Mouse (Mus musculus): ENCODE results near the gene Hagh. TPM values are rescaled to one million over a fixed set of nuclear protein-coding genes. Genes with fewer than 3 reads are reported as not detected.

Hagh gene
- polyA plus RNA-seq (2012; ENCODE audit: low replicate concordance): 27.6 and 69.0 TPM in 2 replicates

DNA sequence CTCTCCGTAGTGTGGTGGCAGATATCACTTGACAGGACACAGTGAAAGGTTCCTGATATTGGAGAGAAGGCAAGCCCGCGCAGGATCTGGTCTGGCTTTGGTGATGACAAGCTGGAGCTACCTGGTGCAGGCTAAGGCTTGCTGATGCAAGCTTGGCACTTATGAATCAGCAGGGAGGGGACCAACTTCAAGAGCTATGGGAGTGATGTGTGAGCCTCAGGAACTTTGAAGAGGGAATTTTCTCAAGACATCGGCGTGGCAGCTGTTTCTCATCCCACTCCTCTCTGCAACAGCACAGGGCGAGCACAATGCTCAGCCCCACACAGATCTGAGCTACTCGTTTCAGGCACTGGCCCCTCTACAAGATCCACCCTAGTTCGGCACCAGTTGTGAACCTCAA, at the start of gene Hagh:
TSS of gene Hagh (plus strand) at position 302 of the 400 bp plus-strand sequence.

DNA sequence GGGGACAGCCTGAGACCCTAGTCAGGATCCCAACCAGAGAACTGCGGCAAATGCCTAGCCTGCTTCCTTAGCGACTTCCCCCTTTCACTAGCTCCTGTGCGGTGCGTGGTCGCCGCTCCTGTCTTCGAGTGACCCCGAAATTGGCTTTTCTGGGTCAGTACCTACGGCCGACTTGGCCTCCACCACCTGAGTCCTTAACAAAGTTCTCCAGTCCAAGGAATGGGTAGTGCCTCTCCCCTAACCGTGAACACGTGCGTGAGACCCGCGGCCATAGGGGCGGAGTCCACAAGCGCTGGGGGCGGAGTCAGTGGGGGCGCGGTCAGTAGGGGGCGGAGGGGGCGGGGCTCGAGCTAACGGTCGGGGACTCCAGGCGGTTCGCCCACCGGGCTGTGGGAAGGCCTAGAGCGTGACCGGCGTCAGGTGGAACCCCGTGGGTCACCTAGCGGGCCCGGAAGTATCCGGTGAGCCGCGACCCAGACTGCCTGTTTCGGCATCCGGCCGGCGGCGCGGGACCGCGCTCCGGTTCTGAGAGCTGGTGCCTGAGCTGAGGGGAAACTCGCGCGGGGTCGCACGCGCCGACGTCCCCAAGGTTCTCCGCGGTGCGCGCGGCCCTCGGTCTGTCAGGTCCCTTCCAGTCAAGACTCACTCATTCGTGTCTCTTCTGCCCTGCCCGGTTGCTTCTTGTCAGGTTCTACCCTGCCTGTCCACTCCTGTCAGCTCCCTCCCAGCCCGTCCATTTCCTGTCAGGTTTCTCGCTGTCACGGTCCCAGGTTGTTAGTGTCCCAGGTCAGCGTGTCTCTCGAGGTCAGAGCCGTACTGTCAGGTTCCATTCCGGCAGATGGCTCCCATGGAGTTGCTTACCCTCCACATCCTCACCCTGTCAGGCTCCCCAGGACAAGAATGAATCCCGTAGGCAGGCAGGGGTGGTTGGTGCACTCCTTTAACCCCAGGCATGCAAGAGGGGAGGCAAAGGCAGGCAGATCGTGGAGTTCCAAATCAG, 35.7 kb upstream of the Hagh start, which contains the start of gene Meiob:
TSS of gene Meiob (plus strand) at position 338 of the 1,000 bp plus-strand sequence.

GRCm38 (mm10) chr17:24850065-24850772, 10.3 kb downstream of the Hagh start, which contains the start of gene Fahd1:
Fahd1 (minus strand) TSS chr17:24850364.

DNA sequence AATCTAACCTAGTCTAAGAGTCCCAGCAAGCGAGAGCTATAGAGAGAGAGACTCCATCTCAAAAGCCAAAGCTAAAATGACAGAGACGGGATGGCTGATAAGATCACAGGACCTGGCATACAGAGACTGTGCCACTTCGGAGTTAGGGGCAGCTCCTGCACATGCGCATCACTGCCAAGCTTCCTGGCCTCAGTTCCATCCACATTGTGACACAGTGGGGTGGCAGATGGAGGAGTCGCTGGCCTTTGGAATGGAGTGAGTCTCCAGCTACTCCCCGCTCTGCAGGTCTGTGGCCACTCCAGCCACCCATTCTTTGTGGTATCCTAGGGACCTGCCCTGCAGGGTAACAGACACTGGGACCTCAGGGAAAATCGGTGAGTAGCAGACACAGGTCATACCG, 25.8 kb downstream of the Hagh start, which contains the start of gene Igfals:
TSS of gene Igfals (plus strand) at position 222 of the 400 bp plus-strand sequence.

GRCm38 (mm10) chr17:24886134-24886931, 46.4 kb downstream of the Hagh start, which contains the start of the genes Nubp2 and Spsb3:
Nubp2 (minus strand) TSS chr17:24886349.
Spsb3 (plus strand) TSS chr17:24886643.

GRCm38 (mm10) chr17:24894995-24895547, 55.1 kb downstream of the Hagh start, which contains the start of the genes Eme2 and Mrps34:
Eme2 (minus strand) TSS chr17:24895087.
Mrps34 (plus strand) TSS chr17:24895116.

DNA sequence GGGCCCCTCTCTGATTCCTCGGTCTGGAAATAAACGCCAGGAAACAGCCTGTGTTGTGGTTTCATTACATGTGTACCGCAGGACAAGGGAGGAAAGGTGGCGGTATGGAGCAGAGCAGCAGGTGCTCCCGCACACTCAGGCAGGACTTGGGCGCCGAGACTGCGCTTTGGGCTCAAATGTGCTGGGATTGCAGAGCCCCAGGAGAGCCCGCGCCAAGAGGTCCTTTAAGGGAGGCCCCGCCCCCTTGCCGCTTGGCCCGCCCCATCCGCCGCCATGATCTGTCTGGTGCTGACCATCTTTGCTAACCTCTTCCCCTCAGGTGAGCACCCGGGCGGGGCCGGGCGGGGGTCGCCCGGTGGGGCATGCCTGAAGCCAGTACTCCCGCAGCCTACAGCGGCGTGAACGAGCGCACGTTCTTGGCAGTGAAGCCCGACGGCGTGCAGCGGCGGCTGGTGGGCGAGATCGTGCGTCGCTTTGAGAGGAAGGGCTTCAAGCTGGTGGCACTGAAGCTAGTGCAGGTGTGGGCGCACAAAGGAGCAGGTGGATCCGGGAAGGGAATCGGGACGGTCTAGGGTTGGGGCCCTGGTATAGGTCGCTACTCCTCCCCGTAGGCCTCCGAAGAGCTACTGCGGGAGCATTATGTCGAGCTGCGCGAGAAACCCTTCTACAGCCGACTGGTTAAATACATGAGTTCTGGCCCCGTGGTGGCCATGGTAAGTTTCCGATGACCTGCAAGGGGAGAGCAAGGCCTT, 56.5 kb downstream of the Hagh start, which contains the start of gene Nme3:
TSS of gene Nme3 (plus strand) at position 260 of the 752 bp plus-strand sequence.

Other genes starting within 250 kb of the Hagh start
- gene Tsc2, start 207.5 kb upstream of the Hagh start, polyA plus RNA-seq (2012; ENCODE audit: low replicate concordance): 37.6 and 45.7 TPM in 2 replicates
- gene Nthl1, start 207.5 kb upstream of the Hagh start, polyA plus RNA-seq (2012; ENCODE audit: low replicate concordance): 3.8 and 6.9 TPM in 2 replicates
- gene Slc9a3r2, start 189.8 kb upstream of the Hagh start, polyA plus RNA-seq (2012; ENCODE audit: low replicate concordance): 3.8 and 6.4 TPM in 2 replicates
- gene Npw, start 181.7 kb upstream of the Hagh start, polyA plus RNA-seq (2012; ENCODE audit: low replicate concordance): 0.36 and 0.52 TPM in 2 replicates
- gene Zfp598, start 170.5 kb upstream of the Hagh start, polyA plus RNA-seq (2012; ENCODE audit: low replicate concordance): 56.2 and 93.5 TPM in 2 replicates
- 0.15 and 0.24 TPM in 2 replicates for gene Syngr3, start 150.2 kb upstream of the Hagh start, polyA plus RNA-seq (2012; ENCODE audit: low replicate concordance)
- 52.3 and 54.6 TPM in 2 replicates for gene Gfer, start 144.0 kb upstream of the Hagh start, polyA plus RNA-seq (2012; ENCODE audit: low replicate concordance)
- gene Noxo1, start 143.9 kb upstream of the Hagh start, polyA plus RNA-seq (2012; ENCODE audit: low replicate concordance): 5.9 and 10.3 TPM in 2 replicates
- gene Tbl3, start 132.5 kb upstream of the Hagh start, polyA plus RNA-seq (2012; ENCODE audit: low replicate concordance): 8.7 and 12.3 TPM in 2 replicates
- 0.16 and 0.36 TPM in 2 replicates for gene Rnf151, start 122.1 kb upstream of the Hagh start, polyA plus RNA-seq (2012; ENCODE audit: low replicate concordance)
- 42.1 and 88.6 TPM in 2 replicates for gene Rps2, start 122.0 kb upstream of the Hagh start, polyA plus RNA-seq (2012; ENCODE audit: low replicate concordance)
- 220 and 325 TPM in 2 replicates for gene Ndufb10, start 115.7 kb upstream of the Hagh start, polyA plus RNA-seq (2012; ENCODE audit: low replicate concordance)
- gene Rpl3l, start 112.3 kb upstream of the Hagh start, polyA plus RNA-seq (2012; ENCODE audit: low replicate concordance): 0.31 and 0.38 TPM in 2 replicates
- 43.6 and 56.0 TPM in 2 replicates for gene Msrb1, start 103.5 kb upstream of the Hagh start, polyA plus RNA-seq (2012; ENCODE audit: low replicate concordance)
- 0.94 and 2.2 TPM in 2 replicates for gene Hs3st6, start 87.2 kb upstream of the Hagh start, polyA plus RNA-seq (2012; ENCODE audit: low replicate concordance)
- gene Meiob, start 35.9 kb upstream of the Hagh start, polyA plus RNA-seq (2012; ENCODE audit: low replicate concordance): not detected in 2 replicates
- gene Fahd1, start 10.2 kb downstream of the Hagh start, polyA plus RNA-seq (2012; ENCODE audit: low replicate concordance): 2.7 and 6.5 TPM in 2 replicates
- gene Igfals, start 25.9 kb downstream of the Hagh start, polyA plus RNA-seq (2012; ENCODE audit: low replicate concordance): 0.12 TPM in 1 of 2 replicates, not detected in the other
- gene Nubp2, start 46.2 kb downstream of the Hagh start, polyA plus RNA-seq (2012; ENCODE audit: low replicate concordance): 10.4 and 58.7 TPM in 2 replicates
- 44.2 and 49.9 TPM in 2 replicates for gene Spsb3, start 46.5 kb downstream of the Hagh start, polyA plus RNA-seq (2012; ENCODE audit: low replicate concordance)
- gene Eme2, start 54.9 kb downstream of the Hagh start, polyA plus RNA-seq (2012; ENCODE audit: low replicate concordance): 20.3 and 41.1 TPM in 2 replicates
- gene Mrps34, start 55.0 kb downstream of the Hagh start, polyA plus RNA-seq (2012; ENCODE audit: low replicate concordance): 40.1 and 50.8 TPM in 2 replicates
- gene Nme3, start 56.4 kb downstream of the Hagh start, polyA plus RNA-seq (2012; ENCODE audit: low replicate concordance): 19.9 and 39.7 TPM in 2 replicates
- 64.6 and 70.0 TPM in 2 replicates for gene Mapk8ip3, start 96.8 kb downstream of the Hagh start, polyA plus RNA-seq (2012; ENCODE audit: low replicate concordance)
- 9.7 and 10.8 TPM in 2 replicates for gene Jpt2, start 120.5 kb downstream of the Hagh start, polyA plus RNA-seq (2012; ENCODE audit: low replicate concordance)
- 13.8 and 42.6 TPM in 2 replicates for gene Cramp1l, start 175.6 kb downstream of the Hagh start, polyA plus RNA-seq (2012; ENCODE audit: low replicate concordance)
- gene Ift140, start 175.9 kb downstream of the Hagh start, polyA plus RNA-seq (2012; ENCODE audit: low replicate concordance): 12.6 and 17.0 TPM in 2 replicates
- 0.62 TPM in 1 of 2 replicates, not detected in the other for gene Tmem204, start 243.4 kb downstream of the Hagh start, polyA plus RNA-seq (2012; ENCODE audit: low replicate concordance)

Measured in hematopoietic multipotent progenitor cell, adult 10-12 weeks (in vitro differentiated cells).